Mouse (Mus musculus) A20 (cell line): Measurements from ENCODE around the gene Sema4c.

Experiments used
- DNase-seq: peaks from one replicate; pipeline ENCODE4 v3.0.0-alpha.2; 2011; ENCODE audit warnings: low read depth, low spot score

Sema4c gene

DNA sequence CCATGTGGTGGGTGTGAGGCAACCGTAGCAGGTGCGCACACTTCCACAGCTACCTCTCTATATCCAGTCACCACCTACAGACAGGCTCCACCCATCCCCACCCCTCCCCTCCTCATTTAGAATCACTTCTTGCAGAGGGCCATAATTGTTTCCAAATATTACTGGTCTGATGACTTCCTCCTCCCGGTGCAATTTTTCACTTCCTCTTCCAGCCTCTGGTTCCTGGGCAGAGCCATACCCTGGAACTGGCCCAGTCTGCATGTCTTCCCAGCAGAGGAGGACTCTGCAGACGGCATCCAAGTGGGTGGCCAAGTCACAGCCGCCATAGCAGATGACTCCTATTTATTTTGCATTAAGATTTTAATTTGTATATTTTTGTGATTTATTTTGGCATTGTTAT is 49.9 kb downstream of the Sema4c start:
- peak; percentile 61 for DNase-seq

DNA sequence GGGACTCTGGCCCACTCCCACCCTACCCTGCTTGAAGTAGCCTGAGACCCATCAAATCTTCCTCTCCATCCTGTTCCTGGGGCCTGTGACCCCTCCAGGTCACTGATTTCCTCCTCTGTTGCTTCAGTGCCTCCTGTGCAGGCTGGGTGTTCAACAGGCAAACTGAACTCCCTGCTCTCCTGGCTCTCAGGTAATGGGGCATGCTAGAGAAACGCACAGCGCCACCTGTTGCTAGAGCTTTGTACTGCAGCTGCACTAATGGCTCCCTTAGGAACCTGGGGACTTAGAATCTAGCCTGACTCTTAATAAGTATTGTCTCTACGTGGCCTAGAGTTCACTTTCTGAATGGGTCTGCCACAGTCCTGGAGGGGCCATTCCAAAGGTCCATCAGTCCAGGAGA is 56.9 kb downstream of the Sema4c start:
- DNase-seq, result peak; percentile 74
